Comparison of ENCODE assay signal across 11 mouse cellular contexts in genomic region chr14:97588611-97589010, GRCm38 (mm10).
DNase-seq lines count a peak whose midpoint lies in the region; ATAC-seq and TF ChIP-seq lines count a peak whose summit lies in the region.
"Had no signal": no experiment of that assay in that cellular context is flagged by ENCODE, and none has a peak within 500 bp of the region (broad histone marks: within the 10 kb centered on the region; RNA-seq: fewer than 3 reads in every experiment).

No protein-coding gene starts in this region.

- peak; percentile 79 for DNase-seq in lung, embryonic 14.5 days
- no peak for DNase-seq in lung, adult 2 months
- no peak for DNase-seq in hindbrain, embryonic 11.5 days (ENCODE audit: low spot score)
- peak; percentile 48 for DNase-seq in lung, postnatal 10 days
- no peak for DNase-seq in thymus, adult 2 months
- no peak for DNase-seq in thymus, postnatal 4 days
- DNase-seq in kidney, adult 8-10 months: no peak

- H3K9ac ChIP-seq in lung, embryonic 14.5 days: no peak overlapping the region
- no peak overlapping the region for H3K9ac ChIP-seq in hindbrain, embryonic 11.5 days (ENCODE audit: low read depth, low read length)
- H3K9ac ChIP-seq in stomach, embryonic 15.5 days: no peak overlapping the region
- H3K9ac ChIP-seq: liver, embryonic 15.5 days had no signal

- no peak overlapping the region for H3K4me3 ChIP-seq in lung, embryonic 14.5 days (ENCODE audit: low read depth, low read length)
- H3K4me3 ChIP-seq in lung, adult 2 months (replicated peaks; ENCODE audit: extremely low read depth, low read depth, low read length): no peak overlapping the region
- no peak overlapping the region for H3K4me3 ChIP-seq in hindbrain, embryonic 11.5 days (ENCODE audit: low read depth, low read length)
- no peak overlapping the region for H3K4me3 ChIP-seq in stomach, embryonic 15.5 days (replicated peaks)
- no peak overlapping the region for H3K4me3 ChIP-seq in thymus, adult 2 months (ENCODE audit: control insufficient read depth, insufficient read depth, low read length)
- H3K4me3 ChIP-seq: liver, embryonic 15.5 days had no signal

- ATAC-seq in lung, embryonic 14.5 days (ENCODE audit: insufficient read depth): peak; percentile 55; the same call in 1 of the 2 replicates
- peak; percentile 15; the same call in 1 of the 2 replicates for ATAC-seq in hindbrain, embryonic 11.5 days (ENCODE audit: low FRiP score)
- ATAC-seq in stomach, embryonic 15.5 days (ENCODE audit: insufficient read depth, low FRiP score, low read depth): no peak
- ATAC-seq: inflammation-experienced regulatory T-cells, adult 6 months had no signal

- peak overlapping the region; percentile 26 for H3K4me2 ChIP-seq in lung, embryonic 14.5 days
- no peak overlapping the region for H3K4me2 ChIP-seq in hindbrain, embryonic 11.5 days (replicated peaks; ENCODE audit: low read depth, low read length)
- H3K4me2 ChIP-seq in stomach, embryonic 15.5 days: peak overlapping the region; percentile 19; the same call in 1 of the 2 replicates
- H3K4me2 ChIP-seq: liver, embryonic 15.5 days had no signal

- no peaks in the 10 kb centered on the region for H3K9me3 ChIP-seq in lung, embryonic 14.5 days (ENCODE audit: low read depth, low read length)
- no peaks in the 10 kb centered on the region for H3K9me3 ChIP-seq in hindbrain, embryonic 11.5 days (ENCODE audit: control insufficient read depth, low read length)
- no peaks in the 10 kb centered on the region for H3K9me3 ChIP-seq in stomach, embryonic 15.5 days
- H3K9me3 ChIP-seq: liver, embryonic 15.5 days had no signal

- no peak for TF ChIP-seq POLR2A in lung, adult 2 months (IDR thresholded peaks at IDR 0.05; ENCODE audit: borderline replicate concordance, extremely low read depth, low read depth, low read length)
- TF ChIP-seq POLR2A in thymus, adult 2 months (IDR thresholded peaks at IDR 0.05; ENCODE audit: control insufficient read depth, extremely low read depth, insufficient read depth, low read length, poor library complexity): no peak

- 32% methylated on average over 4 of the region's 4 CpGs for WGBS in lung, embryonic 14.5 days
- WGBS in lung, adult 2 months: 37% methylated on average over 4 of the region's 4 CpGs
- 74% methylated on average over 4 of the region's 4 CpGs for WGBS in hindbrain, embryonic 11.5 days
- WGBS in stomach, embryonic 15.5 days: 51% methylated on average over 4 of the region's 4 CpGs
- WGBS in thymus, adult 2 months: 93% methylated on average over 4 of the region's 4 CpGs

- no peaks in the 10 kb centered on the region for H3K36me3 ChIP-seq in lung, embryonic 14.5 days (ENCODE audit: insufficient read depth)
- H3K36me3 ChIP-seq in hindbrain, embryonic 11.5 days (ENCODE audit: control insufficient read depth, insufficient read depth, low read length): no peaks in the 10 kb centered on the region
- H3K36me3 ChIP-seq in stomach, embryonic 15.5 days: no peaks in the 10 kb centered on the region
- no peaks in the 10 kb centered on the region for H3K36me3 ChIP-seq in thymus, adult 2 months (ENCODE audit: control insufficient read depth, insufficient read depth, low read length)
- H3K36me3 ChIP-seq: liver, embryonic 15.5 days had no signal

- H3K4me1 ChIP-seq in lung, embryonic 14.5 days (ENCODE audit: insufficient read depth): peaks cover 2% of the 10 kb centered on the region; the same call in 1 of the 2 replicates
- H3K4me1 ChIP-seq in lung, adult 2 months (ENCODE audit: control insufficient read depth, insufficient read depth, low read length): no peaks in the 10 kb centered on the region
- peaks cover 3% of the 10 kb centered on the region; the same call in 1 of the 2 replicates for H3K4me1 ChIP-seq in hindbrain, embryonic 11.5 days (replicated peaks; ENCODE audit: control insufficient read depth, insufficient read depth, low read length)
- H3K4me1 ChIP-seq in stomach, embryonic 15.5 days: no peaks in the 10 kb centered on the region
- no peaks in the 10 kb centered on the region for H3K4me1 ChIP-seq in thymus, adult 2 months (replicated peaks; ENCODE audit: control insufficient read depth, insufficient read depth, low read length)
- H3K4me1 ChIP-seq: liver, embryonic 15.5 days had no signal

- no peaks in the 10 kb centered on the region for H3K27me3 ChIP-seq in lung, embryonic 14.5 days (ENCODE audit: insufficient read depth, low read length)
- H3K27me3 ChIP-seq in hindbrain, embryonic 11.5 days (ENCODE audit: control insufficient read depth, insufficient read depth, low read length): no peaks in the 10 kb centered on the region
- H3K27me3 ChIP-seq in stomach, embryonic 15.5 days (replicated peaks): no peaks in the 10 kb centered on the region
- no peaks in the 10 kb centered on the region for H3K27me3 ChIP-seq in thymus, adult 2 months (ENCODE audit: control insufficient read depth, insufficient read depth, low read length)
- H3K27me3 ChIP-seq: CH12.LX; liver, embryonic 15.5 days had no signal

- TF ChIP-seq CTCF in lung, embryonic 14.5 days (IDR thresholded peaks at IDR 0.05; ENCODE audit: low read depth): no peak
- no peak for TF ChIP-seq CTCF in lung, adult 2 months (IDR thresholded peaks at IDR 0.05; ENCODE audit: insufficient read depth, low read length)
- no peak for TF ChIP-seq CTCF in thymus, adult 2 months (IDR thresholded peaks at IDR 0.05; ENCODE audit: borderline replicate concordance, control insufficient read depth, extremely low read depth, insufficient read depth, low read length, poor library complexity)

- H3K27ac ChIP-seq in lung, embryonic 14.5 days (ENCODE audit: low read depth): peak overlapping the region; percentile 51
- no peak overlapping the region for H3K27ac ChIP-seq in hindbrain, embryonic 11.5 days (ENCODE audit: low read depth, low read length)
- peak overlapping the region; percentile 65; the same call in 1 of the 2 replicates for H3K27ac ChIP-seq in stomach, embryonic 15.5 days
- H3K27ac ChIP-seq in thymus, adult 2 months (ENCODE audit: control insufficient read depth, insufficient read depth, low read length): no peak overlapping the region
- H3K27ac ChIP-seq: liver, embryonic 15.5 days had no signal

Comparison
In these comparisons a context has a peak if more than half of its experiments do, and no peak if none do; other contexts are left out.
1. DNase-seq: peak in lung, embryonic 14.5 days (single experiment) and lung, postnatal 10 days (single experiment); none in lung, adult 2 months (single experiment), hindbrain, embryonic 11.5 days (single experiment), thymus, adult 2 months (single experiment), thymus, postnatal 4 days (single experiment) and kidney, adult 8-10 months (0 of 2).
2. H3K27ac ChIP-seq: peak in lung, embryonic 14.5 days (single experiment) and stomach, embryonic 15.5 days (single experiment); none in hindbrain, embryonic 11.5 days (single experiment) and thymus, adult 2 months (single experiment).